Mouse (Mus musculus) ES-E14 (cell line): ENCODE measurements around the gene Pacsin1.

ENCODE experiments used
- CHD2 ChIP-seq: IDR thresholded peaks from 2 replicates; pipeline ENCODE4 v1.6.1; 2014; ENCODE audit warnings: mild to moderate bottlenecking, low read depth, low read length, inconsistent platforms
- HCFC1 ChIP-seq: IDR thresholded peaks from 2 replicates; pipeline ENCODE4 v1.6.1; 2012; ENCODE audit warnings: low read length, inconsistent platforms, borderline replicate concordance; ENCODE audit not compliant: insufficient read depth
- MAFK ChIP-seq: IDR thresholded peaks from 2 replicates; pipeline ENCODE4 v1.6.1; 2014; ENCODE audit warnings: mild to moderate bottlenecking, low read depth, low read length, inconsistent platforms; ENCODE audit not compliant: insufficient read depth
- ZNF384 ChIP-seq: IDR thresholded peaks from 2 replicates; pipeline ENCODE4 v1.6.1; 2012; ENCODE audit warnings: low read depth, low read length, inconsistent platforms

GRCm38 (mm10) chr17:27636132-27637020, 18.9 kb upstream of the Pacsin1 start, which contains the start of gene Rps10:
- TF ChIP-seq ZNF384: no peak
- TF ChIP-seq HCFC1: no peak
- TF ChIP-seq CHD2: no peak
- no peak for TF ChIP-seq MAFK
